Mouse (Mus musculus) duodenum, adult 2 months (tissue): ENCODE data around the gene Chic2. TPM values are rescaled to one million over a fixed set of nuclear protein-coding genes. Genes with fewer than 3 reads are reported as not detected.

ENCODE experiments used
- polyA plus RNA-seq: library from polyadenylated mRNA; depleted of rRNA; stranded (reverse); fragments of >200 nt; gene quantifications from 2 replicates; pipeline ENCODE4 v1.2.3, GENCODE M21; 2012; ENCODE audit warnings: low replicate concordance; rRNA removed

The Chic2 gene
- 0.75 and 1.8 TPM in 2 replicates for polyA plus RNA-seq

DNA sequence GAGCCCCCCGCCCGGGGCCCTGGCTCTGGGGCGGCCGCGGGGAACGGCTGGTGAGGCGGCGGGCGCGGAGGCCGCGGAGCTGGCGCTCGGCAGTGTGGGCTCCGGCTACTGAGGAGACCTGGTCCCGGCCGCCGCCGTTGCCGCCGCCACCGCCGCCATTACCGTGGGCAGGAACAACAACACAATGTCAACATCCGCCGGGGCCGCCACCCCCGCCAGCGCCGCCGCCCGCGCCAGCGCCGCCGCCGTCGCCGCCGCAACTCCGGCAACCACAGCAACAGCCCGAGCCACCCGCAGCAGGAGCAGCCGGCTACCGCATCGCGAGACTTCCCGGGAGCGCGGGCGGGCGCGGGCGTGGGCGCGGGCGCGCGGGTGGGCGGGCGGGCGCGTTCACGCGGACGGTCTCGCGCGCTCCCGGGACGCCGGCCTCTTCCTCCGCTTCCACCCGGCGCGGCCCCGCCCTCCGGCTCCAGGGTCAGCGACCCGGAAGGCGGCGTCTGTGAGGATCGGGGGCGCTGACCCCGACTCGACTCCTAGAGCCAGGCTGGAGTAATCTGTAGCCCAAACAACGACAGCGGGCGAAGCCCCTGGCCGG, at the start of gene Chic2:
Gene Chic2 (minus strand): TSS at position 465 of the 595 bp plus-strand sequence.

DNA sequence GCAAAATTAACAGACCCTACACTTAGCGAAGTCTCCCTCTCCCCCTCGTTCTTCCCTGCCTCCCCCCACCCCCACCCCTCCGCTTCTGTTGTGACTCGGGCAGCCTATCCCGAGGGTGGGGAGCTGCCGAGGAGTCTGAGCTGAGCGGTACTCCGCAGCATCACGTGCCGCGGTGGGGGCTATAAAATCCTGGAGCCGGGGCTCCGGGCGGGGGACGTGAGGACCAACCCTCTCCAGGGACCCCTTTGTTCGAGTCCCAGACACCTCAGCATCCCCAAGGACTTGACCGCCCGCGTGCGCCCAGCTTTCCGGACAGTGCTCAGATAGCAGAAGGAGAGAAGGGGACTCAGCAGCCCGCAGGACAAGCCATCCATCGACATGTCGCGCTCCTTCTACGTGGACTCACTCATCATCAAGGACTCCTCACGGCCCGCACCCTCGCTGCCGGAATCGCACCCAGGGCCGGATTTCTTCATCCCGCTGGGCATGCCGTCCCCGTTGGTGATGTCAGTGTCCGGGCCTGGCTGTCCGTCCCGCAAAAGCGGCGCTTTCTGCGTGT, 30.9 kb upstream of the Chic2 start, which contains the start of gene Gsx2:
Gene Gsx2 (plus strand): TSS at position 219 of the 559 bp plus-strand sequence.

Other genes with a start within 250 kb of the Chic2 start
- not detected in 2 replicates for gene Gsx2, start 30.8 kb upstream of the Chic2 start, polyA plus RNA-seq
- gene Pdgfra, start 107.5 kb upstream of the Chic2 start, polyA plus RNA-seq = 2.5 and 6.2 TPM in 2 replicates